Mouse (Mus musculus) ES-Bruce4 (cell line): ENCODE results near the gene Sin3a. TPM values are rescaled to one million over a fixed set of nuclear protein-coding genes. Genes with fewer than 3 reads are reported as not detected.

Experiments used
- H3K27ac ChIP-seq: 2 replicates; pipeline ENCODE4 v1.5.1; 2012; ENCODE audit warnings: low read length, inconsistent platforms; ENCODE audit not compliant: insufficient read depth
- H3K27me3 ChIP-seq: 2 replicates; pipeline ENCODE4 v1.6.1; 2012; ENCODE audit warnings: mild to moderate bottlenecking, low read length, inconsistent platforms; ENCODE audit not compliant: control insufficient read depth, poor library complexity, insufficient read depth, severe bottlenecking
- H3K36me3 ChIP-seq: 2 replicates; pipeline ENCODE4 v1.6.1; 2012; ENCODE audit warnings: inconsistent platforms, mild to moderate bottlenecking, low read length, moderate library complexity; ENCODE audit not compliant: control insufficient read depth, poor library complexity, insufficient read depth, severe bottlenecking
- H3K4me1 ChIP-seq: one replicate; pipeline ENCODE4 v1.8.1; 2011; ENCODE audit warnings: low read length; ENCODE audit not compliant: control insufficient read depth, insufficient read depth
- H3K4me3 ChIP-seq: 2 replicates; pipeline ENCODE4 v1.5.1; 2011; ENCODE audit warnings: low read depth, mild to moderate bottlenecking, low read length
- H3K9ac ChIP-seq: 2 replicates; pipeline ENCODE4 v1.6.1; 2012; ENCODE audit warnings: low read depth, mild to moderate bottlenecking, inconsistent platforms; ENCODE audit not compliant: poor library complexity, severe bottlenecking
- H3K9me3 ChIP-seq: replicated peaks from 2 replicates; pipeline ENCODE4 v1.6.1; 2012; ENCODE audit warnings: mild to moderate bottlenecking, low read length, inconsistent platforms; ENCODE audit not compliant: control insufficient read depth, poor library complexity, insufficient read depth, severe bottlenecking
- CTCF ChIP-seq: IDR thresholded peaks from one replicate; pipeline ENCODE4 v1.8.1; 2011; ENCODE audit warnings: low read depth, low read length
- EP300 ChIP-seq: IDR thresholded peaks from 2 replicates; pipeline ENCODE4 v1.6.1; 2011; ENCODE audit warnings: low read depth, low read length; ENCODE audit not compliant: insufficient read depth
- POLR2A ChIP-seq: IDR thresholded peaks from one replicate; pipeline ENCODE4 v1.8.1; 2011; ENCODE audit warnings: low read length; ENCODE audit not compliant: insufficient read depth
- polyA plus RNA-seq: library from polyadenylated mRNA; stranded (reverse); fragments of >200 nt; gene quantifications from 2 replicates; pipeline ENCODE4 v1.2.4, GENCODE M21; 2011; ENCODE audit warnings: low read depth; ENCODE audit not compliant: missing spikeins, insufficient read depth, insufficient read length

The Sin3a gene
- polyA plus RNA-seq, 1 experiment = 141 TPM

- H3K9ac ChIP-seq = peak overlapping the region; percentile 71
- no peaks in the 10 kb centered on the region for H3K27me3 ChIP-seq
- no peaks in the 10 kb centered on the region for H3K9me3 ChIP-seq
- no peak for TF ChIP-seq EP300
- TF ChIP-seq POLR2A = no peak
- TF ChIP-seq CTCF = no peak
- peak overlapping the region; percentile 91 for H3K4me3 ChIP-seq
- H3K36me3 ChIP-seq = no peaks in the 10 kb centered on the region
- no peak overlapping the region for H3K27ac ChIP-seq
- no peaks in the 10 kb centered on the region for H3K4me1 ChIP-seq
Observed at GRCm38 (mm10) chr9:57147205-57148143, 75.6 kb downstream of the Sin3a start.

- TF ChIP-seq POLR2A (no peak), EP300 (no peak), CTCF (no peak)
- no peaks in the 10 kb centered on the region for H3K27me3 ChIP-seq
- no peaks in the 10 kb centered on the region for H3K9me3 ChIP-seq
- H3K4me3 ChIP-seq = peak within 1 kb of the TSS; percentile 91
- H3K9ac ChIP-seq = peak within 1 kb of the TSS; percentile 71
- no peaks in the 10 kb centered on the region for H3K4me1 ChIP-seq
- H3K36me3 ChIP-seq = no peaks in the 10 kb centered on the region
- H3K27ac ChIP-seq = peak within 1 kb of the TSS; percentile 64
Observed at GRCm38 (mm10) chr9:57148144-57148878, 76.5 kb downstream of the Sin3a start, which contains the start of gene Neil1. Neil1 (minus strand) TSS chr9:57148305.

- H3K4me3 ChIP-seq = peak overlapping the region; percentile 91
- no peaks in the 10 kb centered on the region for H3K9me3 ChIP-seq
- H3K9ac ChIP-seq = peak overlapping the region; percentile 71
- no peaks in the 10 kb centered on the region for H3K4me1 ChIP-seq
- H3K36me3 ChIP-seq = no peaks in the 10 kb centered on the region
- TF ChIP-seq EP300 = no peak
- no peak for TF ChIP-seq CTCF
- TF ChIP-seq POLR2A = no peak
- H3K27ac ChIP-seq = peak overlapping the region; percentile 64
- H3K27me3 ChIP-seq = no peaks in the 10 kb centered on the region
Observed at GRCm38 (mm10) chr9:57149021-57149420, 77.2 kb downstream of the Sin3a start.

GRCm38 (mm10) chr9:57150192-57150591 lies 78.4 kb downstream of the Sin3a start:
- H3K27me3 ChIP-seq = no peaks in the 10 kb centered on the region
- no peak overlapping the region for H3K9ac ChIP-seq
- no peaks in the 10 kb centered on the region for H3K36me3 ChIP-seq
- no peaks in the 10 kb centered on the region for H3K4me1 ChIP-seq
- no peaks in the 10 kb centered on the region for H3K9me3 ChIP-seq
- H3K27ac ChIP-seq = no peak overlapping the region
- H3K4me3 ChIP-seq = no peak overlapping the region
- no peak for TF ChIP-seq POLR2A
- TF ChIP-seq CTCF = no peak
- TF ChIP-seq EP300 = no peak

- Histone ChIP-seq H3K27ac (no peak overlapping the region), H3K9ac (no peak overlapping the region), H3K4me3 (no peak overlapping the region), H3K36me3 (no peaks in the 10 kb centered on the region), H3K9me3 (no peaks in the 10 kb centered on the region), H3K4me1 (no peaks in the 10 kb centered on the region), H3K27me3 (no peaks in the 10 kb centered on the region)
- no peak for TF ChIP-seq POLR2A
- TF ChIP-seq EP300 = no peak
- no peak for TF ChIP-seq CTCF
Observed at GRCm38 (mm10) chr9:57152331-57152730, 80.5 kb downstream of the Sin3a start.
